Mouse (Mus musculus) natural killer cell, adult 2 months (primary cell): ENCODE results near the gene Tpte.
"Not testable (repeated sequence)": the region's sequence is repeated elsewhere in the genome, so short reads cannot be mapped to it uniquely, and the experiment has no call there.

Experiments used
- DNase-seq, 2 experiments: peaks; one replicate each; pipeline ENCODE4 v3.0.0; 2022; ENCODE audit warnings: low spot score in 2 of 2

Tpte gene

GRCm38 (mm10) chr8:22282999-22283491, at the start of gene Tpte:
Gene Tpte, plus strand, starts transcription at chr8:22283441.
- no peak for DNase-seq

- no peak for DNase-seq
Measured at GRCm38 (mm10) chr8:22242986-22243385, 40.3 kb upstream of the Tpte start.

GRCm38 (mm10) chr8:22245663-22246062, 37.6 kb upstream of the Tpte start:
- DNase-seq, result no peak

GRCm38 (mm10) chr8:22247956-22248355, 35.3 kb upstream of the Tpte start:
- no peak for DNase-seq

GRCm38 (mm10) chr8:22249080-22249479, 34.2 kb upstream of the Tpte start:
- no peak for DNase-seq

GRCm38 (mm10) chr8:22258946-22259450, 24.2 kb upstream of the Tpte start:
- no peak for DNase-seq

- DNase-seq, result no peak
Measured at GRCm38 (mm10) chr8:22259531-22259930, 23.7 kb upstream of the Tpte start.

- DNase-seq, result no peak
Measured at GRCm38 (mm10) chr8:22260091-22260722, 23.0 kb upstream of the Tpte start.

- no peak for DNase-seq
Measured at GRCm38 (mm10) chr8:22262267-22262666, 21.0 kb upstream of the Tpte start.

GRCm38 (mm10) chr8:22264292-22264691, 18.9 kb upstream of the Tpte start:
- DNase-seq, result no peak

GRCm38 (mm10) chr8:22264787-22265186, 18.5 kb upstream of the Tpte start:
- DNase-seq, result no peak

- DNase-seq, result no peak
Measured at GRCm38 (mm10) chr8:22265194-22265593, 18.0 kb upstream of the Tpte start.

GRCm38 (mm10) chr8:22266809-22267208, 16.4 kb upstream of the Tpte start:
- DNase-seq, result no peak

GRCm38 (mm10) chr8:22273142-22273541, 10.1 kb upstream of the Tpte start:
- no peak for DNase-seq

GRCm38 (mm10) chr8:22274641-22275040, 8.6 kb upstream of the Tpte start:
- no peak for DNase-seq

- DNase-seq, result no peak
Measured at GRCm38 (mm10) chr8:22302326-22302725, 19.1 kb downstream of the Tpte start.

- no peak for DNase-seq
Measured at GRCm38 (mm10) chr8:22302896-22303306, 19.7 kb downstream of the Tpte start.

- not testable (repeated sequence) for DNase-seq
Measured at GRCm38 (mm10) chr8:22304045-22304444, 20.8 kb downstream of the Tpte start.

- no peak for DNase-seq
Measured at GRCm38 (mm10) chr8:22306999-22307398, 23.8 kb downstream of the Tpte start.

GRCm38 (mm10) chr8:22311446-22311845, 28.2 kb downstream of the Tpte start:
- no peak for DNase-seq

- no peak for DNase-seq
Measured at GRCm38 (mm10) chr8:22335426-22335825, 52.2 kb downstream of the Tpte start.

GRCm38 (mm10) chr8:22359359-22359758, 76.1 kb downstream of the Tpte start:
- DNase-seq, result no peak

GRCm38 (mm10) chr8:22359882-22360281, 76.6 kb downstream of the Tpte start:
- DNase-seq, result no peak

GRCm38 (mm10) chr8:22376311-22376710, 93.1 kb downstream of the Tpte start:
- DNase-seq, result no peak
